Mouse (Mus musculus): Measurements from ENCODE around the gene Axin2.

DNA sequence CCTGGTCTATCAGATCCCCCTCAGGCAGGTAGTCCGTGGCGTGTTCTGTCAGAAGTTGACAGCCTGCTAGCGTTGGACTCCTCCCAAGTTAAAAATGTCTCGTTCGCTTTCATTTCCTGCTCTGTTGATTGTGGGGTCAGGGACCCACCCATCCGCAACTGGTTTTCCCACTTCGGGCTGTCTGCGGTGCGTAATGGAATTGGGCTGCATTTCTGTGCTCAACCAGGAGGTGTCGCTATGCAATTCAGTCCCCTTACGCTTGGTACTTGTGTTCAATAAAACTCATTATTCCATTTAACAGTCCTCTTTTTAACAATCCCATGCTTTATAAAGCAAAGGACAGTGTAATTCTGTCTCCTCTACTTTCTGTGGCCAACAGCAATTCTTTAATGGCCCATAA lies 31.0 kb upstream of the Axin2 start:
- TF ChIP-seq POLR2A (IDR thresholded peaks at IDR 0.05; ENCODE audit: low read depth, low read length) (no peak), CTCF (IDR thresholded peaks at IDR 0.05; ENCODE audit: borderline replicate concordance, insufficient read depth, low read length) (peak; percentile 6; the same call in 1 of the 2 replicates)

All from embryonic fibroblast, embryonic 13.5 days (primary cell).